Mouse (Mus musculus) embryonic facial prominence, embryonic 10.5 days (tissue): ENCODE measurements at regions not wholly inside any gene's neighbourhood (a gene's known extent, or its start where the extent isn't known, plus 50 kb on each side); places are given as distances from the start of the nearest gene placed in this dataset.

Experiments used
- DNase-seq: peaks from one replicate; pipeline ENCODE4 v3.0.0-alpha.2; 2017; ENCODE audit warnings: low spot score
- H3K27ac ChIP-seq: fragments of 300-500 bp; sonication (generic); replicated peaks from 2 replicates; pipeline ENCODE4 v1.5.1; 2016; ENCODE audit warnings: mild to moderate bottlenecking
- H3K27me3 ChIP-seq: fragments of 300-500 bp; sonication (generic); replicated peaks from 2 replicates; pipeline ENCODE4 v1.6.1; 2016; ENCODE audit warnings: low read depth, mild to moderate bottlenecking; ENCODE audit not compliant: poor library complexity, severe bottlenecking
- H3K36me3 ChIP-seq: fragments of 300-500 bp; sonication (generic); replicated peaks from 2 replicates; pipeline ENCODE4 v1.6.1; 2016; ENCODE audit warnings: mild to moderate bottlenecking, moderate library complexity
- H3K4me1 ChIP-seq: fragments of 300-500 bp; sonication (generic); 2 replicates; pipeline ENCODE4 v1.6.1; 2016
- H3K4me3 ChIP-seq: fragments of 300-500 bp; sonication (generic); 2 replicates; pipeline ENCODE4 v1.5.1; 2016; ENCODE audit warnings: mild to moderate bottlenecking, moderate library complexity
- H3K9me3 ChIP-seq: fragments of 300-500 bp; sonication (generic); 2 replicates; pipeline ENCODE4 v1.6.1; 2016; ENCODE audit warnings: mild to moderate bottlenecking
- WGBS: fragments of 180-500 bp; shearing (Covaris S2); methylation state at CpG from one replicate; pipeline ENCODE4 v1.1.7; 2016; 5-methylcytosine and 5-hydroxymethylcytosine counted together

- Histone ChIP-seq H3K27me3 (no peaks in the 10 kb centered on the region), H3K36me3 (no peaks in the 10 kb centered on the region), H3K27ac (no peak overlapping the region), H3K4me1 (peaks cover 19% of the 10 kb centered on the region), H3K4me3 (no peak overlapping the region), H3K9me3 (no peaks in the 10 kb centered on the region)
- no peak for DNase-seq
- WGBS: 88% methylated on average over 5 of the region's 5 CpGs
Observed at GRCm38 (mm10) chr13:99094221-99094620, 90.4 kb upstream of the Zfp366 start.

- WGBS: 13% methylated on average over 9 of the region's 9 CpGs
- DNase-seq: peak; percentile 86
- Histone ChIP-seq H3K36me3 (no peaks in the 10 kb centered on the region), H3K4me3 (no peak overlapping the region), H3K27me3 (no peaks in the 10 kb centered on the region), H3K4me1 (peaks cover 19% of the 10 kb centered on the region), H3K9me3 (no peaks in the 10 kb centered on the region), H3K27ac (peak overlapping the region; percentile 24; the same call in 1 of the 2 replicates)
Observed at GRCm38 (mm10) chr13:99093269-99093668, 91.4 kb upstream of the Zfp366 start.

- DNase-seq: peak; percentile 37
- Histone ChIP-seq H3K27me3 (no peaks in the 10 kb centered on the region), H3K36me3 (no peaks in the 10 kb centered on the region), H3K9me3 (no peaks in the 10 kb centered on the region), H3K27ac (peak overlapping the region; percentile 36; the same call in 1 of the 2 replicates), H3K4me1 (peaks cover 19% of the 10 kb centered on the region), H3K4me3 (no peak overlapping the region)
- WGBS: 32% methylated on average over 14 of the region's 14 CpGs
Observed at GRCm38 (mm10) chr13:99092279-99092930, 92.2 kb upstream of the Zfp366 start.

GRCm38 (mm10) chr13:99091562-99092278, 92.9 kb upstream of the Zfp366 start:
- DNase-seq: no peak
- peaks cover 19% of the 10 kb centered on the region for H3K4me1 ChIP-seq
- H3K36me3 ChIP-seq: no peaks in the 10 kb centered on the region
- H3K9me3 ChIP-seq: no peaks in the 10 kb centered on the region
- 0 out of 2 replicates have a peak overlapping the region, but pooled peaks have one; percentile 36 for H3K27ac ChIP-seq
- WGBS: 70% methylated on average over 7 of the region's 7 CpGs
- H3K27me3 ChIP-seq: no peaks in the 10 kb centered on the region
- H3K4me3 ChIP-seq: no peak overlapping the region

DNA sequence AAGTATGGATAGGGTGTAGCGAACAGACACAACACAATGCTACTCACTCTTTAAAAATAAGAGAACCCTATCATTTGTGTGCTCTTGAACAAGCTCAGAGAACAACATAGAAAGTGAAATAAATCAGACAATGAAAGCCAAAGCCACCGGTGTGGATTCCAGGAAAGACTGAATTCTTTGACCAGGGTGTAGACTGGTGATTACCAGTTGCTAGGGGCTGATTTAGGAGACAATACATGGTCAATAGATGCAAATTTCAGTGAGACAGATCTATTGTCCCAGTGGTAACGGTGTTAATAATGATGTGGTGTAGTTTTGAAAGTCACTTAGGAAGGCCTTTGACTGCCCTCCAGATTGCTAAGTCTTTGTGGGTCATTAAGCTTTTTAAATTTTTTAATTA, 94.3 kb upstream of the Zfp366 start:
- Histone ChIP-seq H3K27me3 (no peaks in the 10 kb centered on the region), H3K36me3 (no peaks in the 10 kb centered on the region), H3K27ac (no peak overlapping the region), H3K4me1 (peaks cover 27% of the 10 kb centered on the region), H3K9me3 (no peaks in the 10 kb centered on the region), H3K4me3 (no peak overlapping the region)
- WGBS: 79% methylated on average over 3 of the region's 3 CpGs
- no peak for DNase-seq

DNA sequence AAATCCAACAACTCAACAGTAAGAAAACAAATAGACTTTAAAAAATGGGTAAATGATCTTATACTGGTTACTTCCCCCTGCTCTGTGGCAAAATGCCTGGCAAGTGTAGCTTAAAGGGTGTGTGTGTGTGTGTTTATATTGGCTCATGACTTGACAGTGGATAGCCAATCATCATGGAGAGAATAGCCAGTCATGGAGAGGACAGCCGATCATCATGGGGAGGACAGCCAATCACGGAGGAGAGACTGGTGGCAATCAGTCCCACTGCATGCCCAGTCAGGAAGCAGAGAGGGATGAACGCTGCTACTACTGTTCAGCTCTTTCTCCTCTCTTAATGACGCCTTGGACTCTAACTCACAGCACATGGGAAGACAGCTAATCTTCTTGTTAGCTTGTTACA, 96.3 kb upstream of the Zfp366 start:
- H3K27ac ChIP-seq: no peak overlapping the region
- H3K4me3 ChIP-seq: no peak overlapping the region
- no peaks in the 10 kb centered on the region for H3K27me3 ChIP-seq
- H3K36me3 ChIP-seq: no peaks in the 10 kb centered on the region
- no peak for DNase-seq
- H3K4me1 ChIP-seq: peaks cover 22% of the 10 kb centered on the region
- H3K9me3 ChIP-seq: no peaks in the 10 kb centered on the region
- WGBS: 79% methylated on average over 4 of the region's 4 CpGs

- 95% methylated on average over 8 of the region's 8 CpGs for WGBS
- no peaks in the 10 kb centered on the region for H3K9me3 ChIP-seq
- H3K27ac ChIP-seq: no peak overlapping the region
- no peak for DNase-seq
- H3K4me3 ChIP-seq: no peak overlapping the region
- H3K36me3 ChIP-seq: no peaks in the 10 kb centered on the region
- H3K27me3 ChIP-seq: no peaks in the 10 kb centered on the region
- no peaks in the 10 kb centered on the region for H3K4me1 ChIP-seq
Observed at GRCm38 (mm10) chr13:99079331-99079761, 95.0 kb upstream of the 1700024P04Rik start.

DNA sequence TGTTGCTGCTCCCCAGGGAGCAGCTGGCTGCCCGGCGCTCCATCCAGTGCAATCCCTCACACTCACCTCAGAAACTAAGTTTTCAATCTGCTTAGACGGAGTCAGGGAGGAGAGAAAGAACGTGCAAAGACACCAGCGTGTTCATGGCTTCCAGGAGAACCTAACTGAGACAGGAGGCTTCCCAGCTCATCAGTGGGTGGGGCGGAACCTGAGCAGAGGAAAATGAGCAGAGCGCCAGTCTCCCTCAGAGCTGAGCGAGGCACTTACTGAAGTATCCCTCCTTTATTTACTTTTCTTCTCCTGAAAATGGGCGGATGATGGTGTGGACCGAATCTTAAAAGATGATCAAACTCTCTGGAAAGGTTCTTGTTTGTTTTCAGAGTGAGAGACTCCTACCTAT, 94.3 kb upstream of the 1700024P04Rik start:
- DNase-seq: no peak
- H3K27ac ChIP-seq: no peak overlapping the region

GRCm38 (mm10) chr13:99077039-99077749, 92.8 kb upstream of the 1700024P04Rik start:
- no peak for DNase-seq
- no peak overlapping the region for H3K27ac ChIP-seq
- no peaks in the 10 kb centered on the region for H3K36me3 ChIP-seq
- no peak overlapping the region for H3K4me3 ChIP-seq
- no peaks in the 10 kb centered on the region for H3K9me3 ChIP-seq
- 66% methylated on average over 6 of the region's 6 CpGs for WGBS
- no peaks in the 10 kb centered on the region for H3K27me3 ChIP-seq
- no peaks in the 10 kb centered on the region for H3K4me1 ChIP-seq

More for the DNA sequence above, 94.3 kb upstream of the 1700024P04Rik start:
- 85% methylated on average over 10 of the region's 10 CpGs for WGBS
- Histone ChIP-seq H3K27me3 (no peaks in the 10 kb centered on the region), H3K36me3 (no peaks in the 10 kb centered on the region), H3K4me1 (no peaks in the 10 kb centered on the region), H3K4me3 (no peak overlapping the region), H3K9me3 (no peaks in the 10 kb centered on the region)

DNA sequence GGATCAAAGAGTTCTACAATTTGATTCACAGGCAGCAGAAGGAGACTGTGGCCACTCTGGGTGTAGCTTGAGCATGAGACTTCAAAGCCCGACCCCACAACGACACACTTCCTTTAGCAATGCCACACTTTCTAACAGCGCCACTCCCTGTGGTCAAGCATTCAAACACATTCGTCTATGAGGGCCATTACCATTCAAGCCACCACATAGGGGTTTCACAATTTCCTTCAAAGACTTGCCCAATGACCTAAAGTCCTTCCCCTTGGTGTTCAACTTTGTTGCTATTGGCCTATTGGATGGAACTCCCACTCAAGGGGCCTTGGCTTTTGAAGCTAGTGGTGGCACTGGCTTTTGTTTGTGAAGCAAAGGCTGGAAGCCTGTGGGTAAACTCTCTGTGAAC, 91.1 kb upstream of the 1700024P04Rik start:
- no peaks in the 10 kb centered on the region for H3K36me3 ChIP-seq
- no peak overlapping the region for H3K27ac ChIP-seq
- 91% methylated on average over 4 of the region's 4 CpGs for WGBS
- H3K4me3 ChIP-seq: no peak overlapping the region
- peaks cover 8% of the 10 kb centered on the region for H3K4me1 ChIP-seq
- DNase-seq: no peak
- no peaks in the 10 kb centered on the region for H3K27me3 ChIP-seq
- no peaks in the 10 kb centered on the region for H3K9me3 ChIP-seq

GRCm38 (mm10) chr13:99071821-99072414, 87.6 kb upstream of the 1700024P04Rik start:
- no peak overlapping the region for H3K4me3 ChIP-seq
- H3K36me3 ChIP-seq: no peaks in the 10 kb centered on the region
- no peak for DNase-seq
- H3K4me1 ChIP-seq: peaks cover 10% of the 10 kb centered on the region
- WGBS: 78% methylated on average over 8 of the region's 8 CpGs
- H3K27ac ChIP-seq: 0 out of 2 replicates have a peak overlapping the region, but pooled peaks have one; percentile 31
- no peaks in the 10 kb centered on the region for H3K9me3 ChIP-seq
- no peaks in the 10 kb centered on the region for H3K27me3 ChIP-seq

- Histone ChIP-seq H3K4me1 (peaks cover 10% of the 10 kb centered on the region), H3K27me3 (no peaks in the 10 kb centered on the region), H3K27ac (0 out of 2 replicates have a peak overlapping the region, but pooled peaks have one; percentile 31), H3K36me3 (no peaks in the 10 kb centered on the region), H3K4me3 (no peak overlapping the region), H3K9me3 (no peaks in the 10 kb centered on the region)
- 37% methylated on average over 6 of the region's 6 CpGs for WGBS
- DNase-seq: no peak
Observed at GRCm38 (mm10) chr13:99071413-99071812, 87.0 kb upstream of the 1700024P04Rik start.
